Mouse (Mus musculus) ovary, postnatal 36 days (tissue): Measurements from ENCODE around the gene Pdyn.

Experiments used
- DNase-seq: peaks from one replicate; pipeline ENCODE4 v3.0.0; 2022; ENCODE audit warnings: low spot score, mixed read lengths

Gene Pdyn

GRCm38 (mm10) chr2:129699484-129700158 is at the start of gene Pdyn:
TSS of gene Pdyn (minus strand) at chr2:129699844.
- no peak for DNase-seq

- DNase-seq: no peak
Measured at GRCm38 (mm10) chr2:129742016-129742415, 42.4 kb upstream of the Pdyn start.

- DNase-seq: no peak
Measured at GRCm38 (mm10) chr2:129740515-129740914, 40.9 kb upstream of the Pdyn start.

GRCm38 (mm10) chr2:129734031-129734430 is 34.4 kb upstream of the Pdyn start:
- DNase-seq: no peak

GRCm38 (mm10) chr2:129729681-129730080 is 30.0 kb upstream of the Pdyn start:
- no peak for DNase-seq

- peak; percentile 73 for DNase-seq
Measured at GRCm38 (mm10) chr2:129715671-129716070, 16.0 kb upstream of the Pdyn start.

GRCm38 (mm10) chr2:129713026-129713544 is 13.4 kb upstream of the Pdyn start:
- DNase-seq: no peak

GRCm38 (mm10) chr2:129696059-129696458 is 3.6 kb downstream of the Pdyn start:
- peak; percentile 44 for DNase-seq

- DNase-seq: no peak
Measured at GRCm38 (mm10) chr2:129694303-129694702, 5.3 kb downstream of the Pdyn start.

- no peak for DNase-seq
Measured at GRCm38 (mm10) chr2:129692694-129693093, 7.0 kb downstream of the Pdyn start.

GRCm38 (mm10) chr2:129689694-129690093 is 9.9 kb downstream of the Pdyn start:
- DNase-seq: peak; percentile 20

GRCm38 (mm10) chr2:129688036-129688625 is 11.5 kb downstream of the Pdyn start:
- DNase-seq: no peak

GRCm38 (mm10) chr2:129686908-129687307 is 12.7 kb downstream of the Pdyn start:
- DNase-seq: no peak

GRCm38 (mm10) chr2:129684014-129684413 is 15.6 kb downstream of the Pdyn start:
- DNase-seq: no peak

GRCm38 (mm10) chr2:129680236-129680635 is 19.4 kb downstream of the Pdyn start:
- DNase-seq: no peak

GRCm38 (mm10) chr2:129679066-129679465 is 20.6 kb downstream of the Pdyn start:
- DNase-seq: no peak

- no peak for DNase-seq
Measured at GRCm38 (mm10) chr2:129677664-129678063, 22.0 kb downstream of the Pdyn start.

GRCm38 (mm10) chr2:129674935-129675634 is 24.6 kb downstream of the Pdyn start:
- peak; percentile 78 for DNase-seq

GRCm38 (mm10) chr2:129671911-129672310 is 27.7 kb downstream of the Pdyn start:
- DNase-seq: no peak

GRCm38 (mm10) chr2:129662484-129662883 is 37.2 kb downstream of the Pdyn start:
- no peak for DNase-seq

- DNase-seq: peak; percentile 19
Measured at GRCm38 (mm10) chr2:129660020-129660419, 39.6 kb downstream of the Pdyn start.

- no peak for DNase-seq
Measured at GRCm38 (mm10) chr2:129658796-129659195, 40.8 kb downstream of the Pdyn start.

GRCm38 (mm10) chr2:129655033-129655432 is 44.6 kb downstream of the Pdyn start:
- DNase-seq: no peak
